In the genomic region with DNA sequence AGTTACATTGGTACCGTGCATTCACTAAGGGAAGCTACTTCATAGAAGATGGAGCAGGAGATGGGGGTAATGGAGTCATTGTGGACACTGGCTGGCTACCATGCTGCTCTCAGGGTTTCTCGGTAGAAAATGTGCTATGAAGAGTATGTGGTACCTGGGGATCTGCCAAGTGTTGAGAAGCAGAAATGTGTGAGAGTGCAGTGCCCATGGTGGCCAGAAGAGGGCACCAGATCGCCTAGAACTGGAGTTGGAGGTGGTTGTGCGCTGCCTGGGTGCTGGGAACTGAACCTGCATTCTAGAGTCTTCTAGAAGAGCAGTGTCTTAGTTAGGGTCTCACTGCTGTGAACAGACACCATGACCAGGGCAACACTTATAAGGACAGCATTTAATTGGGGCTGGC, we compare ENCODE assay signal across 15 mouse cellular contexts.
DNase-seq lines count a peak whose midpoint lies in the region; ATAC-seq and TF ChIP-seq lines count a peak whose summit lies in the region.
"Had no signal": no experiment of that assay in that cellular context is flagged by ENCODE, and none has a peak within 500 bp of the region (broad histone marks: within the 10 kb centered on the region; RNA-seq: fewer than 3 reads in every experiment).

No protein-coding gene starts in this region.

- H3K27me3 ChIP-seq in hindbrain, postnatal 0 days (ENCODE audit: insufficient read depth, low read length) = no peaks in the 10 kb centered on the region
- H3K27me3 ChIP-seq in hindbrain, embryonic 12.5 days = no peaks in the 10 kb centered on the region
- H3K27me3 ChIP-seq: heart, embryonic 15.5 days; liver, embryonic 15.5 days; midbrain, embryonic 12.5 days had no signal

- H3K9me3 ChIP-seq in hindbrain, postnatal 0 days (ENCODE audit: low read length) = no peaks in the 10 kb centered on the region
- peaks cover 10% of the 10 kb centered on the region; the same call in 1 of the 2 replicates for H3K9me3 ChIP-seq in hindbrain, embryonic 12.5 days (replicated peaks)
- H3K9me3 ChIP-seq: heart, embryonic 15.5 days had no signal

- H3K4me1 ChIP-seq in hindbrain, postnatal 0 days (ENCODE audit: insufficient read depth, low read length) = no peaks in the 10 kb centered on the region
- H3K4me1 ChIP-seq in hindbrain, embryonic 12.5 days = no peaks in the 10 kb centered on the region
- H3K4me1 ChIP-seq: heart, embryonic 15.5 days; liver, embryonic 15.5 days; midbrain, embryonic 12.5 days had no signal

- peak; percentile 49; the same call in 1 of the 2 replicates for TF ChIP-seq CTCF in hindbrain, postnatal 0 days (IDR thresholded peaks at IDR 0.05; ENCODE audit: low read depth)

- no peaks in the 10 kb centered on the region for H3K36me3 ChIP-seq in hindbrain, postnatal 0 days (ENCODE audit: insufficient read depth, low read length)
- H3K36me3 ChIP-seq in hindbrain, embryonic 12.5 days = peaks cover 26% of the 10 kb centered on the region
- H3K36me3 ChIP-seq: liver, embryonic 15.5 days had no signal

- no peak overlapping the region for H3K4me3 ChIP-seq in hindbrain, postnatal 0 days (ENCODE audit: low read length)
- no peak overlapping the region for H3K4me3 ChIP-seq in hindbrain, embryonic 12.5 days
- H3K4me3 ChIP-seq: heart, embryonic 15.5 days; liver, embryonic 15.5 days; midbrain, embryonic 12.5 days had no signal

- no peak for ATAC-seq in hindbrain, postnatal 0 days
- no peak for ATAC-seq in hindbrain, embryonic 12.5 days (ENCODE audit: low FRiP score)

- H3K27ac ChIP-seq in hindbrain, postnatal 0 days = no peak overlapping the region
- H3K27ac ChIP-seq in hindbrain, embryonic 12.5 days = no peak overlapping the region
- H3K27ac ChIP-seq: heart, embryonic 15.5 days; liver, embryonic 15.5 days; midbrain, embryonic 12.5 days had no signal

- 76% methylated on average over 4 of the region's 4 CpGs for WGBS in hindbrain, postnatal 0 days
- WGBS in hindbrain, embryonic 12.5 days = 75% methylated on average over 4 of the region's 4 CpGs

- DNase-seq in hindbrain, postnatal 0 days (ENCODE audit: low spot score) = no peak
- peak; percentile 7 for DNase-seq in lung, postnatal 36 days
- no peak for DNase-seq in lung, postnatal 10 days
- DNase-seq in ZHBTc4 (ENCODE audit: low read depth, low spot score) = peak; percentile 66
- no peak for DNase-seq in thymus, postnatal 0 days (ENCODE audit: low spot score)
- no peak for DNase-seq in B cell, adult 2 months
- DNase-seq: adrenal gland, adult 2 months; cerebellum, adult 9-10 months; gastrocnemius, postnatal 14 days; spleen, adult 18-20 months; thymus, postnatal 36 days had no signal

- H3K4me2 ChIP-seq in hindbrain, postnatal 0 days (ENCODE audit: low read depth, low read length) = no peak overlapping the region
- H3K4me2 ChIP-seq in hindbrain, embryonic 12.5 days (replicated peaks) = no peak overlapping the region
- H3K4me2 ChIP-seq: heart, embryonic 15.5 days; liver, embryonic 15.5 days; midbrain, embryonic 12.5 days had no signal

- H3K9ac ChIP-seq in hindbrain, postnatal 0 days (replicated peaks; ENCODE audit: low read length) = no peak overlapping the region
- no peak overlapping the region for H3K9ac ChIP-seq in hindbrain, embryonic 12.5 days
- H3K9ac ChIP-seq: heart, embryonic 15.5 days; liver, embryonic 15.5 days; midbrain, embryonic 12.5 days had no signal

Comparison
In these comparisons a context has a peak if more than half of its experiments do, and no peak if none do; other contexts are left out.
1. DNase-seq: peak in lung, postnatal 36 days (single experiment) and ZHBTc4 (single experiment); none in hindbrain, postnatal 0 days (single experiment), lung, postnatal 10 days (single experiment), thymus, postnatal 0 days (single experiment) and B cell, adult 2 months (0 of 2).